Mouse (Mus musculus) thymus, postnatal 36 days (tissue): Measurements from ENCODE around the gene Adipoq.
"Not testable (repeated sequence)": the region's sequence is repeated elsewhere in the genome, so short reads cannot be mapped to it uniquely, and the experiment has no call there.

ENCODE experiments used
- DNase-seq, 2 experiments: peaks; one replicate each; pipeline ENCODE4 v3.0.0; 2022; ENCODE audit warnings: mixed read lengths in 2 of 2

Gene Adipoq

DNA sequence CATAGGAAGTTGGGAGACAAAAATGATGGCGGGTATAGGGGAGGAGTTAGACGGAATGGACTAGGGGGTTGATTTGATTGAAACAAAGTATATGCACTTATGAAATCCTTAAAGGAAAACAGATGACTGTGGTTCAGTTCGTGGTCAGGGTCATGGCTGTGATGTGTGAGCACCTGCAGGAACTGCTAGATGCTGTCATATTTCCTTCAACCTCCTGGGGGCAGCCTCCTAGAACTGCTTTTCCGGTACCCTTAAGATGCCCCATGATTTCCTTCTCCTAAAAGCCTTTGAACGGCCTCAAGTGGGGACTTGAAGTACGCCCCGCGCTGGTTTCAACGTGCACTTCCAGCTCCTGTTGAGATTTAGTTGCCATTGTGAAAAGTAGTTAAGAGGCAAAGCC, 19.1 kb downstream of the Adipoq start:
- DNase-seq, result peak; percentile 76 to 78

DNA sequence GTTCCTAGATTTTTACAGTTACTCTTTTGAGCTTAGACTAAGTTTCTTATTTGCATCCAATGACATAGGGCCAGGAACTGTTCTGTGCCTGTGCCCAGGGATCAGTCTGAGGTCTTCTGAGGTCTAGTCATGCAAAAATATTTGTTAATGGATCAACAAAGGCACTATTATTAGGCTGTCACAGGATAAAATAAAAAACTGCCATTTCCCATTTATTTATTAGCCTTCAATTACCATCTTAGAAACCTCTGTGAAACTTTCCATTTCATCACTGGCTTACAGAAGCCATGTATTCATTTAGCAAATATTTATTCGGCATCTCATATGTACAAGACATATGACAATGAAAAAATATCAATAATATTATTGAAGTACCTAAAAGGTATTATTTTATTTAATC, 20.3 kb downstream of the Adipoq start:
- no peak for DNase-seq

DNA sequence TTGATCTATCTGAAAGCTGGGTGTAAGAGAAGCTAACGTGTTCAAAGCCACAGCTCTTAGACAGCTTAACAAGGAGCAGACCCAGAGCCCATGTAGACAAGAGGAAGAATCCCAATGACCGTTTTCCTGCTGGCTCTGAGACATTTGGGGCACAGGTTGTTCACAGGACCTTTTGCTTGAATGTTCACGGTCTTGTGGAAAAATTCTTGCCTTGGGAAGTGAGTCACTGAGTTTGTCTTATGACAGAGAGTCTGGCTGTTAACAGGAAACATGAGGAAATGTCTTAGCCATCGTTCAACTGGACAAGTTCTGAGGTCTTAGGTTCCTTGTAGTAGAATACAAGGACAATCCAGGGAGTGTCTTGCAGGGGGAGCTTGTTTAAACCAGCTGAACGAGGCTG, 20.7 kb downstream of the Adipoq start:
- DNase-seq, result no peak

DNA sequence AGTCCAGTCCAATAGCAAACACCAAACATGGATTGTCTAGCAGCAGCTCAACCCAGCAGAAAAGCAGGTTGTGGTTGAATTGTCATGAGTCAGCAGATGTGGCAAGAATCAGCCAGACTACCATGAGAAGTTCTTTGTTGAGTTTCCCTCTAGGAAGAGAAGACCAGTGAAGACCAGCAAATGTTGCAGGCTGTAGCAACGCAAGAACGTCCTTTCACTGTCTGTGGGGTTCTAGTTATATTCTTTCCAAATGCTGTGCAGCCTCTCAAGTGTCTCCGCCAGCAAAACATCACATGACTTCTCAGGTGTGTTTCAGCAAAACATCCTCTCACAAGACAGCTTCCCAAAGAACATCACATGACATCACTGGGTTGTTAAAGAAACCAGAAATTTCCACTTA, 24.5 kb downstream of the Adipoq start:
- DNase-seq, result no peak

DNA sequence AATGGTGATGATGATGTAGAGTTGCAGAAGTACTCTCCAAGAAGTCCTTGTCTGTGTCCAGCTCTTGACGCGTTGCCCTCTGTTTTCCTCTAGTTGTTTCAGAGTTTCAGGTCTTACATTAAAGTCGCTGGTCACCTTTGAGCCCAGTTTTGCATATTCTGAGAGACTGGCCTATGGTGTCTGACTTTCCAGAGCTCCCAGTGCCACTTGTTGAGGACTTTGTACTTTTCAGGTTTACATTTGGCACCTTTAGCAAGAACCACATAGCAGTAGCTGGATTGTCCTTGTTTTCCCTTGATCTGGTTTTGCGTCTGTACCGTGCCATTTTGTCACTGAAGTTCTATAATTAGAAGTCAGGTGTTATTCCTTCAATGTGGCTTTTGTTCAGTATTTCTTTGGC, 27.6 kb downstream of the Adipoq start:
- DNase-seq, result no peak

DNA sequence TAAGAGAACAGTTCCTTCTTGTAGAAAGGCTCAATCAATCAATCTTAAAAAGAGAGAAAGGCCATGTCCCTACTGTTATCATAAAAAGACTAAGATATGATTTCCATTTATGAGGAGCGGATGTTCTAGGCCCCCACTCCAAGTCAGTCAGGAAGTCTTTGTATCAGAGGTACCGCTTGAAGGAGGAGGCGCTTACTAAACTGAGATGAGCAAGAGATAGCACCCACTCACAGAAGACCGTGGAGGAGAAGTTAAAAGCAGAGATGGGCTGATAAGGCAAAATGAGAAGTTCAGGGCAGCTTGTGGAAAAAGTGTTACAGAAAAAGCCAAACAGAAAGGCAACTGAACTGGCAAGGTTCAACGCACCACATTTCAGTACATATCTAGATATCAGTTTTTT, 28.5 kb downstream of the Adipoq start:
- peak; percentile 31 to 49 for DNase-seq

DNA sequence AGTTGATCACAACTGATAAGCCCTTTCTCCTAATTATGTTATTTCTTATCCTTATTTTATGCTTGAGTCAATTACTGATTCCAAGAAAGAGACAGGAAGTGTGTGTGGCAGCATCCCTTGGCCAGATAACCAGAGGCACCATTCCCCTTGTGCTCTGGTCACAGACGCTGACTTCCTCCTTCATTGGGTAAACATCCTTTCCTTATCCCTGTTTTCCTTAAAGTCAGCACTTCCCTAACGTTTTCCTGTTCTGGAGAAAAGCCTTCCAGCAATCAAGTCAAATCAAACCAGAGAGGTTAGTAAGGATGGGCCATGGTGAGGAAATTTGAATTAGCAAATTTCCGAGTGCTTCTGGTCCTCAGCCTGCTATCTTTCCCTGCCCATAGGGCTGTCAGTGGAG, 29.6 kb downstream of the Adipoq start:
- DNase-seq, result no peak

DNA sequence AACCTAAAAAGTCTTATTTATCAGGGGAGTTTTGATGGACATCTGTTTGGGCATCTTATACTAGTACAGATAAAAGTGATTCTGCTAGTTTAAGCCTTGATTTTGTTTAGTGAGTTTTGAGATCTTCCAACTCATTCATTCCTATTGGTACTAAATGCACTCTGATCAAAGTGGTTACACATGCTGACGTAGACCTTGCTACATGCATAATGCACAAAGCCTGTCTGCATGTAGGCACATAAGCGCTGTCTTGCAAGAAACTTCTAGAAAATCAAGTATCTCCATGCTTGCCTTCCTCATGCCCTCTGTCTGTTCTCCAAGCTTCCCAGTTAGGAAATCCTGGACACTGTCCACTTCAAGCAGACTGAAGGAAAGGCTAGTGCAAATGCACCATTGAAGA, 31.5 kb downstream of the Adipoq start:
- no peak for DNase-seq

DNA sequence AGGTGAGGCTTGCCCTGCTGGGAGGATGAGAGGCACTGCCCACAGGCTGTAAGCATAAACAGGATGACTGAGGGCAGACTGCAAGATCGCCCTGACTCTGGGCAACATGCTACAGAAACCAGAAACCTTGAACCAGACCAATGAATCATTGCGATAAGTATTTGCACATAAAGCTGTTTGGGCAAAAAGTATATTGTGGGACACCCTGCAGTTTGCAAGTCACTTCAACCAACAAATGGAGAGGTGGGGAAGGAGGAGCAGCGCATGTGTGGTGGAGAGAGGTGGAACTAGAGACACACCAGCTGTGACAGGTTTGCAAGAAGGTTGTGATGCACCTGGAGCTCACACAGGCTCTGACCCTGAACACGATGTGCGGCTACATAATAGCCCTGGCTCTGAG, 32.5 kb downstream of the Adipoq start:
- no peak for DNase-seq

DNA sequence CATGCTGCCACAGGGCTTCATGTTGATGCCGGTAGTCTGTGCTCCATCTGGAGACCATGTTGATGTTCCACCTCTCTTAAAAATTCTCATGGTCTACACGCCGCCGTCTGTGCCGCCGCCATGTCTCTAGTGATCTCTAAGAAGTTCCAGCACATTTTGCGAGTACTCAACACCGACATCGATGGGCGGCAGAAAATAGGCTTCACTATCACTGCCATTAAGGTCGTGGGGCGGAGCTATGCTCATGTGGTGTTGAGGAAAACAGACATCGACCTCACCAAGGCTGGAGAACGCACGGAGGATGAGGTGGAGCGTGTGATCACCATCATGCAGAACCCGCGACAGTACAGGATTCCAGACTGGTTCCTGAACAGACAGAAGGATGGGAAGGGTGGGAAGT, 33.1 kb downstream of the Adipoq start:
- not testable (repeated sequence) for DNase-seq

DNA sequence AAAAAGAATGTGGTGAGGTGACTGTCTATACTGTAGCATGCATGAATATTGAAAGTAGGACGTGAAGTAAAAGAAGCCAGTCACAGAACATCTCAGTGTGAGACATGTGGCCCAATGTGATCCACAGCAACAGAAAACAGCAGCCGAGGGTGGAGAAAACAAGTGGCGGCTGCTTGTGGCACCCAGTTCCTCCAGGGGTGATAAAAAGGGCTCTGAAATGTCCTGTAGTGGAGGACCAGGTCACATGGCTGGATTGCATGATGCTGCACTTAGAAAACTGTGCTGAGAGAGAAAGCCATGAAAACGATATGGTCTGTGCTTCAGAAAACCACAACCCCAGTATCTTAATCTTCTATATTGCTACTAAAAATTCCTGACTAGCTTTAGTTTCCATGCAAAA, 34.7 kb downstream of the Adipoq start:
- DNase-seq, result no peak

DNA sequence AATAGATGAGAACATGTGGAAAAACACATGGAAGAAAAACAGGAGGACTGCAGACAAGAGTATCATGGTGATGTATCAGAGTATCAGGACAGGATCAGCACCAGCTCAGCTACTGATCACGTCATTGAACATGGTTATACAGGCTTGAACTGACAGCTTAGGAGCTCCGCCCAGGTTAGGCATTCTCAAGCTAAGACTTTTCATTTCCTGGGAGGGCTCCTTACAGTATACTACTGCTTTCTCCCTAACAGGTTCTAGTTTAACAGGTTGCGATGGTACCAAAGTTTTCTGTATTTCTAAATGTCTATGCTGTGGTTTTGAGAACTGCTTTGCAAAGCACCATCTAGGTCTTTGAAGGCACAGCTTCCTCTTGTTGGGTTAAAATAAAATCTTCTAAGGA, 35.2 kb downstream of the Adipoq start:
- DNase-seq, result peak; percentile 27 to 53

DNA sequence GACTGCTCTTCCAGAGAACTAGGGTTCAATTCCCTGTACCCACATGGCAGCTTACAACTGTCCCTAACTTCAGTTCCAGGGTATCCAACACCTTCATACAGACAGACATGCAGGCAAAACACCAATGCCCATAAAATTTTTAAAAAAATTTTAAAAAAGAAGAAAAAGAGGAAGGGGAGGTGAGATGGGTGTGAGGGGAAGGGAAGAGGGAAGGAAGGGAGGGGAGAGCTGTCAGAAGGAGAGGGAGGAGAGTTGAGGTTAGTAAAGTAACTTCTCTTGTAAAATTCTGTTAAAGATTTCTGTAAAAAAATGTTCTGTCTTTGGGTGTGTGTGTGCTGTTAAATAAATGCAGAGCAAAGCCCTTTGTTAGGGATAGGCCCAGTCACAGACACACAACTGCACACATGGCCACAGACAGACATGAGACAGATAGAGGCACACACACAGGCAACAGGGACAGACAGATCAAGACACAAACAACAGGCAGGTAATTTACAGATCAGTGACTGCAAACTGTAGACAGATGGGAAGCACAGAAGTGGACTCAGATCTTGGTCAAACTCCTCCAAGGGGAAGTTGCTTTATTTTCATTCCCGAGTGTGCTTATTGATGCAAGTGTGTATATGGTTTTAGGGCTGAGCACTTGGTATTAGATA, 35.7 kb downstream of the Adipoq start:
- DNase-seq, result no peak

DNA sequence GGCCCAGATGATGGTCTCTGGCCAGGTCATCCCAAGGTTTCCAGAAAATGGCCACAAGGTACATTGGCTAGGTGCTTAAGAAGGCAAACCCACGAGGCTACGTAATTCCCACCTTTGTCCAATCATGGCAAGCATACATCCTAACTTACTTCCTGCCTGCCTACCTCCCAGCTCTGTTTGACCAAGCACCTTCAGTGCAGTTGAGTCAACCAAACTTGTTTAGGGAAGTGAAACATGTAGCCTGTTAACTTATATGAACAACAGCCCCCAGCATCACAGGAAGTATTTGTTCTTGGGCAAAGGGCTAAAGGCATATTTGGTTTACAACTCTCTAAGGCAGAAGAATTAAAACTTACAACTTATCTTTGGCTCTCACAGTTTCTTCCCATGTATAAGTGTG, 39.5 kb downstream of the Adipoq start:
- DNase-seq, result no peak

DNA sequence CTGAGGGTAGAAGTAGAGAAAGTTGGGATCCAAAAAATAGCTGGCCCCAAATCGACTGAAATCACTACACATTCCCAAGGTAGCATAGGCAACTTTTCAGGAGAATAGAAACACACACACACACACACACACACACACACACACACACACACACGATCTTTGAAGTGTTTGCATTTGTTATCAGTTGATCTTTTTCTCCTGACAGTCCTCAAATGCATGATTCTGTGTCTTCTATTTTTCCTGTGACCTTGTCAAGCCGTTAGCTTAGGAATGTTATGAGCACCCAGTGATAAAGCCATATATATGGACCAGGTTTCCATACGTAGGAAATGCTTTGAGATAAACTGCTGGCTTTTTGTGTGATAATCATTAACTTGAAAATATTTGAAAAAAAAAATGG, 40.1 kb downstream of the Adipoq start:
- no peak for DNase-seq

DNA sequence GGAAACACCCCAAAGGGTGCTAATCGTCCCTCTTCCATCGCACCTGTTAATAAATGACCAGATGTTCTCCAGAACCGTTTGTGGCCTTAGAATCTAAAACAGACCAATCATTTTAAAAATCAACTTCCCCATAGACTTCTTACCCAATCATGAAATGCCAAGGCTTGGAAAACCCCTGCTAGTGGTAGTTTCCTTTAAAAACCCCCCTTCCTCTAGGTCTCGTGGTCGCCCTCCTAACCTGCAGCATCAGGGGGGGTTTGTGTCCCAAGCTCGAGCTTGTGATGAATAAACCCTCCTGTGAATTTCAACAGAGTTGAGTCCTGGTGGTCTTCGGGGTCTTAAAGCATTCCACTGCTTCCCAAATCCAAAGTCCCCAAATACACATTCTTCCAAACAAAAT, 41.6 kb downstream of the Adipoq start:
- DNase-seq, result no peak

DNA sequence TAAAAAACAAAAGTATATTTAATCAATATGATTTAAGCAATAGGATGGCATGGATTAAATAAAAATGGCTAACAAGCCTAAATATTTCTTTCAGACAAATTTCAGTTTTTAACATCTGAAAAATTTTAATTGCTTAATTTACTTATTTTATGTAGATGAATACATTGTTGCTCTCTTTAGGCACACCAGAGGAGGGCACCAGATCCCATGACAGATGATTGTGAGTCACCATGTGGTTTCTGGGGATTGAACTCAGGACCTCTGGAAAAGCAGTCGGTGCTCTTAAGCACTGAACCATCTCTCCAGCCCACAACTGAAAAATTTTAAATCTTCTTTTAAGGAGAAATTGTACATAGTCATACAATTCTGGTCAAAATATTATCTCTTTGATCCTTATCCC, 43.3 kb downstream of the Adipoq start:
- no peak for DNase-seq

DNA sequence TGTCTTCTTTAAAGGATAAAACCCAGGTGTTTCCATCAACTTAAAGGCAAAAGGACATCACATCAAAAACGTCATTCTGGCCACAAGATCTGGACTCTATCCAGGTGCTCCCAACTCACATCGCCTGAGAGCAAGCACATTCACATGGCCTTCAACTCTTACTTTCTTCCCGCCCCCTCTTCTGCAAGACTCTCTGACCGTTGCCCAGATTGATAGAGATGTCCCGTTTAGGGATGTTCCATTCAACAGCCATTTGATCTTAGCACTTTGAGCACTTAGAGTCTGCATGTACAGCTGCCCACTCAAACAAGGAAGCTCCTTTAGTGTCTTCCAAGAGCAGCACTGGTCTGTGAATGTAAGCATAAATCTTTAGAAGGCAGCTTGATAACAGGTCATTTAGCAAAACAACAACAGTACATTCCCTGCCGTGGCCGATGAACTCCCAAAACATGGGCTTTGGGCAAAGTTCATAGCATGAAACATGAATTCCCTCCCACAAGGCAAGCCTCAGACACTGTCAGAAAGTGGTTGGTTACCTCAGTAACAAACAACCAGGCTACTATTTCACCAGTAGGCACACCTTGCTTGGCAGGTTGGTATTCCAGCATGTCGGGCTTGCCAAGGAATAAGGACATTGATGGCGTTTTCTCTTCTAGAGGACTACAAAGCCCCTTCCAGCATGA, 45.4 kb downstream of the Adipoq start:
- no peak for DNase-seq

DNA sequence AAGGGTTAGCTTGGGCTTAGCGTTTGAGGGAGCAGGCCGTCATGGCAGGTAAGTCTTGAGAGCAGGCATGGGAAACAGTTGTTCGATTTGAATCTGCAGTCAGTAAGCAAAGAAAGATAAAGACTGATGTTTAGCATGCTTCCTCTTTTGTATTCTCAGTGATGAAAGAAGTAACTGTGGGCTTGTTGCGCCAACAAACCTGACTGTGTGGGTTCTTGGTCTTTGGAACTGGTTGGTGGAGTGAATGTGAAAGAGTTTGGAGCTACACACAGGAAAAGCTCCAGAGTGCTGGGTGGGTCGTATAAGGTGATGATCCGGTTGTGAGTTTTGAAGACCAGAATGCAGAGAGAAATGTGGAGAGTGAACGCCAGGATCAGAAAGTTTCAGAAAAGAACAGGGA, 49.3 kb downstream of the Adipoq start:
- no peak for DNase-seq

DNA sequence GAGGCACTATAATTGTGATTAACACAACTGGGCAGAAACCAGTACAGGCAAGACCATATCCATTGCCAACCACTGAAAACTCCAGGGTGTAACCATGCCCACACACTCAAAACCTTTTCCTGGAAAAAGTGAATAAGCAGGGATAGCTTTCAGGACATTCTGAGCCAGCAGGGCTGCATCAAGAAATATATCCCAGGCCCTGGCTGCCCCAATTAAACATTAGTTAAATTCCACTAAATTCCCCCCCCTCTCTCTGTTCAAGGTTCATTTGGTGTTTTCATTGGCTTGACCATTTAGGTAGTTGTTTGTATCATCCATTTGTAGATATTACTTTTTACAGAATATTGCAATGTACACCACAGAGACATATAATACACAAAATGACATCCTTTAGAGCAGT, 50.0 kb downstream of the Adipoq start:
- DNase-seq, result no peak

DNA sequence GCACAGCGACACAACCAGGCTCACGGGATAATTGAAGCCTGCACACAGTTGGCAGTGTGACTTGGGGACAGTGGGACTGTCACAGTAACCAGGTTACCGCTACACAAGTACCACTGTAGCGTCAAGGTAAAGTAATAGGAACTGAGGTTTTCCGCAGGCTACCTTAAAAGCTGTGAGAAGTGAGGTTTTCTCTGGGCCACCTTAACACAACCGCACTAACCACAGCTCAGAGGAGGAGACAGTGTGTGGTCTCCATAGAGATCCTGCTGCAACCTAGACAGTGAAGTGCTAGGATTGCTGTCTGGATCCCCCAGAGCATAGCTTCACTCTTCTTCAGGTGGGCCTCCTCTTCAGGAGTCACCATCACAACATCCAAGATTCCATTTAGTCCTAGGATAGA, 50.5 kb downstream of the Adipoq start:
- no peak for DNase-seq

DNA sequence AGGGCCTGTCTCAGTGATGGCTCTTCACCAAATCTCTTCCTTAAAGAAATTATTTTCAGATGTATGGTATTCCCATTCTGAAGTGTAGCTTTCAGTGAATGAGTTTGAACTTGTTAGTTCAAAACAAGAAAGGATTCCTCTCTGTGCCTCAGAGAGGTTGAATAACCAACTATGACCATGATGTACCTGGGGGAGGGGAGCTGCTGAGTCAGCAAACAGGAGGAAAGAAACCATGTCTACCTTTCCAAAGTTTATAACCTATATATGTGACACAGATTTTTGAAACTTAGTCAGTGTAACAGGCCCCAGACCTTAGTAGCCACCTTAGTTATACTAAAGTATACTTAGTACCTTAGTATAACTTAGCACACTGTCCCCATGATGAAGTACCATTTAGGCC, 55.2 kb downstream of the Adipoq start:
- no peak for DNase-seq
